Mouse (Mus musculus) kidney, postnatal 0 days (tissue): ENCODE data around the gene Thumpd3. TPM values are rescaled to one million over a fixed set of nuclear protein-coding genes. Genes with fewer than 3 reads are reported as not detected.

Experiments used
- ATAC-seq: fragments of 200-750 bp; cut with Nextera tagmentation; replicated peaks from 2 replicates; pipeline ENCODE4 v1.8.0; 2017; ENCODE audit warnings: low read depth, moderate number of reproducible peaks, moderate TSS enrichment, moderate library complexity; ENCODE audit not compliant: low FRiP score
- DNase-seq: peaks from one replicate; pipeline ENCODE4 v3.0.0-alpha.2; 2016; ENCODE audit warnings: low spot score
- H3K27ac ChIP-seq: fragments of 300-500 bp; sonication (generic); 2 replicates; pipeline ENCODE4 v1.5.1; 2014; ENCODE audit warnings: mild to moderate bottlenecking
- H3K27me3 ChIP-seq: fragments of 300-500 bp; sonication (generic); 2 replicates; pipeline ENCODE4 v1.6.1; 2014; ENCODE audit warnings: low read length, mixed read lengths; ENCODE audit not compliant: insufficient read depth
- H3K36me3 ChIP-seq: fragments of 300-500 bp; sonication (generic); 2 replicates; pipeline ENCODE4 v1.6.1; 2014; ENCODE audit warnings: low read length, mixed read lengths; ENCODE audit not compliant: insufficient read depth
- H3K4me1 ChIP-seq: fragments of 300-500 bp; sonication (generic); replicated peaks from 2 replicates; pipeline ENCODE4 v1.6.1; 2014; ENCODE audit warnings: antibody characterized with exemption, low read length, mixed read lengths; ENCODE audit not compliant: insufficient read depth
- H3K4me2 ChIP-seq: fragments of 300-500 bp; sonication (generic); 2 replicates; pipeline ENCODE4 v1.6.1; 2014; ENCODE audit warnings: mild to moderate bottlenecking, low read length, moderate library complexity, mixed read lengths
- H3K4me3 ChIP-seq: fragments of 300-500 bp; sonication (generic); replicated peaks from 2 replicates; pipeline ENCODE4 v1.5.1; 2014; ENCODE audit warnings: low read depth, low read length
- H3K9ac ChIP-seq: fragments of 300-500 bp; sonication (generic); 2 replicates; pipeline ENCODE4 v1.6.1; 2014; ENCODE audit warnings: low read depth, low read length
- H3K9me3 ChIP-seq: fragments of 300-500 bp; sonication (generic); replicated peaks from 2 replicates; pipeline ENCODE4 v1.6.1; 2016; ENCODE audit warnings: low read length, inconsistent platforms, mixed read lengths
- CTCF ChIP-seq: IDR thresholded peaks from 2 replicates; pipeline ENCODE4 v1.5.1; 2016; ENCODE audit warnings: antibody characterized with exemption, low read depth, mild to moderate bottlenecking, moderate library complexity
- WGBS: fragments of 180-500 bp; shearing (Covaris S2); extraction: QIAGEN DNeasy Blood & Tissue Kit; methylation state at CpG from one replicate; pipeline ENCODE4 v1.1.7; 2014; 5-methylcytosine and 5-hydroxymethylcytosine counted together
- polyA plus RNA-seq: library from polyadenylated mRNA; unstranded; fragments of >200 nt; fragmentation: Nextera tagmentation; extraction: Ambion mirVana; gene quantifications from 2 replicates; pipeline ENCODE4 v1.2.1, GENCODE M21; 2015

The Thumpd3 gene
- polyA plus RNA-seq, 1 experiment from 2014 or later = 41.5 TPM

- H3K9ac ChIP-seq = peak overlapping the region; percentile 73; the same call in 1 of the 2 replicates
Observed at GRCm38 (mm10) chr6:113047016-113047746, 1.2 kb downstream of the Thumpd3 start.

GRCm38 (mm10) chr6:113048371-113048770 lies 2.3 kb downstream of the Thumpd3 start:
- H3K4me1 ChIP-seq = no peaks in the 10 kb centered on the region
- H3K36me3 ChIP-seq = peaks cover 8% of the 10 kb centered on the region; the same call in 1 of the 2 replicates
- WGBS = 97% methylated on average over 2 of the region's 2 CpGs
- no peak overlapping the region for H3K4me2 ChIP-seq
- no peak for DNase-seq
- H3K27me3 ChIP-seq = no peaks in the 10 kb centered on the region
- no peak overlapping the region for H3K9ac ChIP-seq
- no peaks in the 10 kb centered on the region for H3K9me3 ChIP-seq
- no peak for ATAC-seq
- TF ChIP-seq CTCF = no peak
- H3K4me3 ChIP-seq = no peak overlapping the region
- no peak overlapping the region for H3K27ac ChIP-seq

More at GRCm38 (mm10) chr6:113047016-113047746, 1.2 kb downstream of the Thumpd3 start:
- Histone ChIP-seq H3K4me2 (peak overlapping the region; percentile 70), H3K4me3 (peak overlapping the region; percentile 57), H3K36me3 (peaks cover 8% of the 10 kb centered on the region; the same call in 1 of the 2 replicates), H3K27ac (peak overlapping the region; percentile 94), H3K27me3 (no peaks in the 10 kb centered on the region), H3K4me1 (no peaks in the 10 kb centered on the region), H3K9me3 (no peaks in the 10 kb centered on the region)
- no peak for TF ChIP-seq CTCF
- DNase-seq (no peak), ATAC-seq (no peak)
- WGBS = 47% methylated on average over 15 of the region's 15 CpGs

- no peak overlapping the region for H3K4me3 ChIP-seq
- no peak overlapping the region for H3K27ac ChIP-seq
- no peak overlapping the region for H3K9ac ChIP-seq
- no peak for TF ChIP-seq CTCF
- peaks cover 8% of the 10 kb centered on the region; the same call in 1 of the 2 replicates for H3K36me3 ChIP-seq
- H3K27me3 ChIP-seq = no peaks in the 10 kb centered on the region
- 90% methylated on average over 3 of the region's 3 CpGs for WGBS
- no peaks in the 10 kb centered on the region for H3K4me1 ChIP-seq
- DNase-seq (no peak), ATAC-seq (no peak)
- no peak overlapping the region for H3K4me2 ChIP-seq
- H3K9me3 ChIP-seq = no peaks in the 10 kb centered on the region
Observed at GRCm38 (mm10) chr6:113049159-113049558, 3.1 kb downstream of the Thumpd3 start.

GRCm38 (mm10) chr6:113052972-113053371 lies 6.9 kb downstream of the Thumpd3 start:
- H3K9me3 ChIP-seq = no peaks in the 10 kb centered on the region
- no peak for ATAC-seq
- no peak overlapping the region for H3K4me2 ChIP-seq
- no peak for DNase-seq
- WGBS = 65% methylated on average over 3 of the region's 3 CpGs
- H3K9ac ChIP-seq = no peak overlapping the region
- no peak for TF ChIP-seq CTCF
- H3K36me3 ChIP-seq = peaks cover 21% of the 10 kb centered on the region
- H3K27ac ChIP-seq = no peak overlapping the region
- no peak overlapping the region for H3K4me3 ChIP-seq
- H3K27me3 ChIP-seq = no peaks in the 10 kb centered on the region
- no peaks in the 10 kb centered on the region for H3K4me1 ChIP-seq

- 80% methylated on average over 6 of the region's 6 CpGs for WGBS
- Histone ChIP-seq H3K9me3 (no peaks in the 10 kb centered on the region), H3K9ac (no peak overlapping the region), H3K27me3 (no peaks in the 10 kb centered on the region), H3K4me3 (no peak overlapping the region), H3K36me3 (peaks cover 21% of the 10 kb centered on the region), H3K27ac (no peak overlapping the region), H3K4me1 (no peaks in the 10 kb centered on the region), H3K4me2 (no peak overlapping the region)
- no peak for ATAC-seq
- DNase-seq = no peak
- no peak for TF ChIP-seq CTCF
Observed at GRCm38 (mm10) chr6:113054552-113055107, 8.6 kb downstream of the Thumpd3 start.

GRCm38 (mm10) chr6:113060892-113061563 lies 15.0 kb downstream of the Thumpd3 start:
- Histone ChIP-seq H3K4me1 (no peaks in the 10 kb centered on the region), H3K27ac (peak overlapping the region; percentile 31; the same call in 1 of the 2 replicates), H3K4me3 (no peak overlapping the region), H3K9me3 (no peaks in the 10 kb centered on the region), H3K36me3 (peaks cover 48% of the 10 kb centered on the region), H3K27me3 (no peaks in the 10 kb centered on the region), H3K4me2 (no peak overlapping the region), H3K9ac (no peak overlapping the region)
- no peak for TF ChIP-seq CTCF
- 71% methylated on average over 1 of the region's 1 CpGs for WGBS
- no peak for ATAC-seq
- DNase-seq = no peak
